Mouse (Mus musculus) v-Abl transformed pro-B cells (cell line): Measurements from ENCODE around the gene Ddx39.

ENCODE experiments used
- in situ Hi-C, 2 experiments: fragments of 400-800 bp; cut with MboI; formaldehyde crosslinking; loops; one replicate each; pipeline ENCODE4 v1.15.1; 2025; ENCODE audit not compliant: unreplicated experiment in 2 of 2

The Ddx39 gene

DNA sequence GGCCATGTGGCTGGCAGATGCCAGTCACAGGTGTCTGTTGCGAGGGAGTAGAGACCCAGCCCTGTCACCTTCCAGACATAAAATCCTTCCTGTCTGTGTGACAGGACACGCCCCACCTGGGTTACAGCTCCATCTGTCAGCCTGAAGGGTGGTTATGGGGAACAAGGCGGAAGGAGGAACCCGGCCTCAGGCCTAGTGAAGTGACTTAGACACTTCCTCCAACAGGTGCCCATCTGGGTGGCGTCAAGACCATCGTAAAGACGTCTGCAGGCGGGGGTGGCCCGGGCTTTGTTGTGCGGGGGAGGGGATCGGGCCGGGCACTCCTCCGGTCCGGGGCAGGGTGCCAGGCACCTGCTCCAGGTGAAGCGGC is 16.7 kb upstream of the Ddx39 start:
- in situ Hi-C loops = no loop called here

DNA sequence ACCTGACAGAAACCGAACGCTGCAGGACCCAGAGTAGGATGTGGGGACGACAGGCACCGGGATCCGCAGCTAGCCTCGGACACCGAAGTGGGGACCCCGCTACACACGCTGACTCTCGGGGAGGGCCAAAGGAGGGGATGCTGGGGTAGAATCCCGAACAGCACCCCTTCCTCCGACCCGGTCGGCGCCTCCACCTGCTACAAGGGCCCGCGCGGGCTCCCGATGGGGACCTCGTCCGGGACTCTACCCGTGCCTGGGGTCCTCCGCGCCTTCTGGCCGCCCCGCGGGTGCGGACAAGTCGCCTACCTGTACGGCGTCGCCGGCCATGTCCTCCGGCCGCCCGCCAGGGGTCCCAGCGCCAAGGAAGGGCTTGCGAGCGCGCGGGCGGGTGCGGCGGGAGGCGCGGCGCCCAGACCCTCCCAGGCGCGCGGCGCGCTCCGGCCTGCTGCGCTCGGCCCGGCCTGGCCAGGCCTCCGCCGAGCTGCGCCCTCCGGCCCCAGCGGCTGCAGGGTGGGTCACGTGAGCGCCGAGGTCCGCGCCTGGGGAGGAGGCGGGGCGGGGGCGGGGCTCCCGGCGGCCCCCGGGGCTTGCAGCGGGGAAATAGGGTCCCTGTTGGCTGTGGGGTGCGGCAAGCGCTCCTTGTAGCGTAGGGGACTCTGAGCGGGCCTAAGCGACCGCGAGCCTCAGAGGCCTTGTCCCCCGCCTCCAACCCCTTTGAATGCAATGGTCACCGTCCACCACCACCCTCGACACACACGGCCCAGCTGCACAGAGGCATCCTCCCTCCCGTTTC is 16.1 kb upstream of the Ddx39 start, which contains the start of gene Pkn1:
Gene Pkn1, minus strand, starts transcription at position 519 of the 793 bp plus-strand sequence.
- in situ Hi-C loops = no loop called here

DNA sequence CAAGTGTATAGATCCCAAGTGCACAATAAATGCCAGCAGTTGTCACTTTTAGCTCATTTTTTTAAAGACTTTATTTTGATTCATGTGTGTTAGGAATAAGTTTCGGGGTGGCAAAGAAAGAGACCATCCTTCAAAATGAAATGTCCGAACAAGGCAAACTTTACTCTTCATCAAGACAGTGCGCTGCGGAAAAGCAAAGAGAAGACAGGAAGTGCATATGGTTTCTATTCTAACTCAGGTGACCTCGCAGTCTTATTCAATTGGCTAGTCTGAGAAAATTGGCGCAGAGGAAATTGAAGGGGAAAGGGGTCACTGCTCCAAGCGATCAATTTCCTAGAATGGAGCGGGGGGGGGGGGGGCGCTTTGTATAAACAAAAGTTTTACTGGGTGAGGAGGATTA is 15.4 kb upstream of the Ddx39 start:
- in situ Hi-C loops = no loop called here

DNA sequence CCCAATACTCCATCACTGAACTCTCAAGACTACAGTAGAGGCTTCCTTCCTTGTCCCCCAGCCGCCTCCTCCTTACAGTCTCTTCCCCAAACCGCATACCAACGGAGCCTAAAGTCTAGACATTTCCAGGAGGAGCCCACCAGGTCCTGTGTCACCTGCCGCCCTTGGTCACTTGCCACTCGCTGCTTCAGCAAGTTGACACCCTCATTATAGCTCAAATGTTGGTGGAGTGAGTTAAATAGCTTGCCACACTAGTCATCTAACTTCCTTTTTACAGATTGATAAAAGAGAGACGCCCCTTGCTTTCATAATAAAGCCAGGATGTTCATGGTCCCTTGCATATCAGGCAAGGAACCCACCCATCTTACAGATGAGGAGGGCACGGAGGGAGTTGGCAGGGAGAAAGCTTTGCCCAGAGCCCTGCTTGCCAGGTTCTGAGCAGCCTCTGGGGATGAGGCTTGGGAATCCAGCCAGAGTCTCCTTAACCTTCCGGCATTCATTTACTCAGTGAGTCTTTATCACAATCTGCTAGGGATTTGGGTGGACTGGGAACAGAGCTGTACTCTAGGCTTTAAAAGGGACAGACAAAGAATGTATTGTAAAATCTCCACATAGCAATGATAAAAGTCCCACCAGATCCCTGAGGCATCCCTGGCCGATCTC is 14.4 kb upstream of the Ddx39 start:
- in situ Hi-C loops = no loop called here

DNA sequence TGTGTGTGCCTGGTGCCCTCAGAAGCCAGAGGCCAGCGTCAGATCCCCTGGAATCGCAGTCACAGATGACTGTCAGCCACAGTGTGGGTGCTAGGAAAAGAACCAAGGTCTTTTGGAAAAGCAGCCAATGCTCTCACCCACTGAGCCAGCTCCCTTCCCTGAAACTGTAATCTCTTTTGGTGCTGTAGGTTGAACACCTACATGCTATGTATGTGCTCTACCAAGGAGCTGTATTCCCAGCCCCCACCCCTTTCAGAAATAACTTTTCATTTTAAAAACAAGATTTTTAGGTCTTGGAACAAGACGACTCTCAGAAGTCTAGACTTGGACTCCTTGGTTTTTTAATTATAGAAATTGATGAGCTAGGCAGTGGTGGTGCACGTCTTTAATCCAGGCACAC is 11.6 kb upstream of the Ddx39 start:
- in situ Hi-C loops = no loop called here

DNA sequence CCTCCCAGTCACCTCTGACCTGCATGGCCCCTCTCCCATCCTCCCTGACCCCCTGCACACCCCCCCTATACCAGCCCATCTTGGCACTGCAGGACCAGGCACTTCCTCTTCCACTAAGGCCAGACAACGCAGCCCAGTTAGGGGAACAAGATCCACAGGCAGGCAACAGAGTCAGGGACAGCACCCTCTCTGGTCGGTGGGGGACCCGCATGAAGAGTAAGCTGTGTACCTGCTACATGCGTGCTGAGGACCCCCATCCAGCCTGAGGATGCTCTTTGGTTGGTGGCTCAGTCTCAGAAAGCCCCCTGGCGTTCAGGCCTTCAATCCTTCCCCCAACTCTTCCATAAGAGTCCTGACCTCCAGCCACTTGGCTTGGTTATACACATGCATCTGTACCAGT is 8.6 kb upstream of the Ddx39 start:
- in situ Hi-C loops = no loop called here

DNA sequence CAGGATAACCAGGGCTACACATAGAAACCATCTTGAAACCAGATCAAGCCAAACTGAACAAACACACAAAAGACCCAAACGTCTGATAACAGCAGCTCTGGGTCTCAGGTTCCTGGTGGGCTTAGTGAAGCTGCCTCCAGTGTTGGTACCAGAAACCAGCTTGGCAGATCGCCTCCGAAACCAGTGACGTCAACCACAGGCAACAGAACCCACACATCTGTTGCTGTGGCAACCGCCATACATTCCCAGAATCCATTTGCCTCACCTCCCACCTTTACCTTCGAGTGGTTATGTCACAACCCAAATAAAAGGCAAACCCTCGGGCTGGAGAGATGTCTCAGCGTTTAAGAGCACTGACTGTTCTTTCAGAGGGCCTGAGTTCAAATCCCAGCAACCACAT is 7.4 kb upstream of the Ddx39 start:
- in situ Hi-C loops = no loop called here

DNA sequence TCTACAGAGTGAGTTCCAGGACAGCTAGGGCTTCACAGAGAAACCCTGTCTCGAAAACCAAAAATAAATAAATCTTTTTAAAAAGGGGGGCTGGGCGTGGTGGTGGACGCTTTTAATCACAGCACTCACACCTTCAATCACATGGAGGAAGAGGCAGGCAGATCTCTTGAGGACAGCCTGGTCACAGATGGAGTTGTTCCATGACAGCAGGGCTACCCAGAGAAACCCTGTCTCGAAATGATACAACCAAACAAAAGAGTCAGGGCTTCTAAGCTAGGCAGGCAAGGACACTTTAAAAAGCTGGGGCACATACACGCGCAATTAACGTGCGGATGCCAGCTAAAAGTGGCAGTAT is 324 bp upstream of the Ddx39 start:
- in situ Hi-C loops = loop anchor here in 1 of 2 experiments (5.0 kb wide), 1 partner anchor 47 kb away; the partner anchor contains the start of gene Ptger1

DNA sequence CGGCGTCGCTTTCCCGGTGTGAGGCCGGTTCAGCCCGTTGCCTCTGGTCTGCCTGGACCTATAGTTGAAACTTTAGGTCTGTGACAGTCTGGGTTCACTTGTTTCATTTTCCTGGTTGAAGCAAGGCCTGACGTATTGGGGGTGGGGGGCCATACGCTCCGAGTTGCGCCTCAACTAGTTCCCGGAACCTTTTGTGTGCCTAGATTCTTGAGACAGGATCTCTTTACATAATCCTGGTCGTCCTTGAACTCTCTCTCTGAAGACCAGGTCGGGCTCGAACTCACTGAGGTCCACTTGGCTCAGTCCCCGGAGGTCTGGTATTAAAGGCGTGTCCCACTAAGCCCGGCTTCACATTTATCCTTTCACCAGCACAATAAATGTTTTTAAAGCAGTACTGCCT is 794 bp downstream of the Ddx39 start:
- in situ Hi-C loops = loop anchor here in 1 of 2 experiments (5.0 kb wide), 1 partner anchor 48 kb away; the partner anchor contains the start of gene Ptger1

DNA sequence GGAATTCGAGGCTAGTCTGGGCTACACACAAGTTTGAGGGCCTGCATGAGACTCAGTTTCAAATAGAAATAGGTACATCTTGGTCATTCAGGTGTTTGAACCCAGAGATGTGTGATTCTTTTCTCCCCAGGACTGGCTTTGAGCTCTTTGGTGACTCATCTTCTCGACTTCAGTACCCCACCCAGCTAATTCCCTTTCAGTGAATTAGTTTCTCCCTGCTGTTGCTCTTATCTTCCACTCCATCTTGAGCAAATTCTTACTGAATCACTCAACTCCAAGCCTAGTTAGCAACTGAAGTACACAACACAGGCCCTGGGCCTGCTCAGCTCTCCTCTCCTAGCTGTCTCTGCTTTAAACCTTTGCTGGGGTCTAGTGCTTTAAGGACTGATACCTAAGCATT is 1.6 kb downstream of the Ddx39 start:
- in situ Hi-C loops = loop anchor here in 1 of 2 experiments (5.0 kb wide), 1 partner anchor 49 kb away; the partner anchor contains the start of gene Ptger1

DNA sequence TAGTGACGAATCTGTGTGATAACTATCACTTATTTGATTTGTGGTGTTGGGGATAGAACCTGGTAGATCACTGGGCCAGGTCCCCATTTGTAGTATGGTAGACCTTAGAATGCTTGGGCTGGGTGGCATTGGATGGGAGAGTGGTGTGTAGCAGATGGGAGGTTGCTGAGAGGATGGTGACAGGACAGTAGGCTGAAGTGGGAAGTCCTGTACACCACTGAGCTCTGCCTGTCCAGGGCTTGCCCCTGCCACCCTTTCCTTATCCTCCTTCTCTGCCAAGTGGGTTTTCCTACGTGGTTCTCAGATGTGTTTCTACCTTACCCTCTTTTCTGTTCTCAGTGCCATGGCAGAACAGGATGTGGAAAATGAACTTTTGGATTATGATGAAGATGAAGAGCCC is 4.1 kb downstream of the Ddx39 start:
- in situ Hi-C loops = loop anchor here in 1 of 2 experiments (5.0 kb wide), 1 partner anchor 52 kb away; the partner anchor contains the start of gene Ptger1

DNA sequence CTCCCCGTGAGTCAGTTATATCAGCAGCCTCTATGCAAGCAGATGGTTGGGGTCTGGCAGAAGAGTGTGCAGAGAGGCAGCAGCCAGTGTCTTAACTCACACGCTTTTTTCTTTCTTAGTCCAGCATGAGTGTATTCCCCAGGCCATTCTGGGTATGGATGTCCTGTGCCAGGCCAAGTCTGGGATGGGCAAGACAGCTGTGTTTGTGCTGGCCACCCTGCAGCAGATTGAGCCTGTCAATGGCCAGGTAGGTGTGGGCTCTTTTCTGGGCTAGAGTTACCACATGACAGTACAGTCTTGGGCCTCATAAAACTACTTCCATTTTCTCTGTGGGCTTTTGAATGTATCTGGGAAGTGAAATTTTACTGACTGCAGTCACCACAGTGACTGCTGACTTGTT is 4.7 kb downstream of the Ddx39 start:
- in situ Hi-C loops = loop anchor here (5.0 kb wide), 1 partner anchor 52 kb away; the partner anchor contains the start of gene Ptger1 (in 2 of the 2)

DNA sequence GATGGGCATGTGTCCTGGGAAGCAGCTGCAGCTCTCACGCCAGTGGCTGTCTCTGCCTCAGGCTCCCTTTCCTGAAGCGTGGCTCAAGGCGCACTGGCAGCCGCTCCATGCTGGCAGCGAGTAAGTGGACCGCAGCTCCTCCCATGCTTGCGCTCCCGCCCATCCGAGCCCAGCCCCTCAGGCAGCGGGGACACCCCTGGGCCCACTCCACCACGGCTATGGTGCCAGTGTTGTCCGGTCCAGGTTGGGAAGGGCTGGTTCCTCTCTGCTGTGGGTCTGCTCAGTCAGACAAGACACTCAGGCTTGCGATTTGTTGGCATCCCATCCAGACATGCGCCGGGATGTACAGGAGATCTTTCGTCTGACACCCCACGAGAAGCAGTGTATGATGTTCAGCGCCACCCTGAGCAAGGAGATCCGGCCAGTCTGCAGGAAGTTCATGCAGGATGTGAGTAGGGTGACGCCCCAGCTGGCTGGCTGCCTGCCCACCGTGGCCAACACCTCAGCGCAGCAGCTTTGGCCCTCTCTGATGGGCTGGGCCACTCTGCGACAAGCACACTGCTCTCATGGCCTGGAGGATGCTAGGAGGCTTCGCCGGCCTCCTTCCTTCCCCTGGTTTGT is 6.5 kb downstream of the Ddx39 start:
- in situ Hi-C loops = loop anchor here in 1 of 2 experiments (5.0 kb wide), 1 partner anchor 54 kb away; the partner anchor contains the start of gene Ptger1

DNA sequence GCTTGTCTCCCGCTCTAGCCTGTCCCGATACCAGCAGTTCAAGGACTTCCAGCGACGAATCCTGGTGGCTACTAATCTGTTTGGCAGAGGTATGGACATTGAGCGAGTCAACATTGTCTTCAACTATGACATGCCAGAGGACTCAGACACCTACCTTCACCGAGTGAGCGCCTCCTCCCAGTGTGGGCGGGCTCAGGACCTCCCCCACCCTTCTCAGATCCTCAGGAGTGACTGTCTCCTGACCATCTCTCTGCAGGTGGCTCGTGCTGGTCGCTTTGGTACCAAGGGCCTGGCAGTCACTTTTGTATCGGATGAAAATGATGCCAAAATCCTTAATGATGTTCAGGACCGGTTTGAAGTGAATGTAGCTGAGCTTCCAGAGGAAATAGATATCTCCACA is 7.7 kb downstream of the Ddx39 start:
- in situ Hi-C loops = loop anchor here in 1 of 2 experiments (5.0 kb wide), 1 partner anchor 55 kb away; the partner anchor contains the start of gene Ptger1

DNA sequence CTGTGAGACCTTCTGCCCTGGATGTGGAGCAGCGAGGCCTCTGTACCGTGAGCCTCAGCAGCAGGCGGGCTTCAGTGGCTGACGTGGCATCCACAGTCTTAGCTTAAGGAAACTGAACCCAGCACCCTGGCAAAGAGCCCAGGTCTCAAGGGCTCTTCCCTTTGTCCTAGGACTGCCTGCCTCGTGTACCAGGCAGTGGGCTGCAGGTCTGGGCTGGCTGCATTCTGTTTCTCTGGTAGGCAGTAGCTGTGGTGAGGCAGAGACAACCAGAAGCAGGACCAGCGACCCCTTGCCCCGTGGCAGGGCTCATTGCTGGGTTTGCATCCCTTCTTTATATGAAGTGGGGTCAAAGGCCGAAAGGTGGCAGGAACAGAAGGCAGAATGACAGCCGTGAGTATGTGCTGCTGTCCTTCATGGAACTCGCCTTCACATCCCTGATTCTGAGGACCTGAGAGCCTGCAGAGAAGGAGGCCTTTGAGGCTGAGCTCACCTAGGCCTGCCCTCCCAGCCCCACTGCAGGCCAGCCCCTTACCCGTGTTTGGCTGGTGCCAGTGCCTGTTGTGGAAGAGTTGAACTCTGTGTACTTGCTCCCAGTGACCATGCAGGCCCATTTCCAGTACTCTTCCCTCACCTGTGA is 8.6 kb downstream of the Ddx39 start:
- in situ Hi-C loops = loop anchor here in 1 of 2 experiments (5.0 kb wide), 1 partner anchor 56 kb away; the partner anchor contains the start of gene Ptger1

DNA sequence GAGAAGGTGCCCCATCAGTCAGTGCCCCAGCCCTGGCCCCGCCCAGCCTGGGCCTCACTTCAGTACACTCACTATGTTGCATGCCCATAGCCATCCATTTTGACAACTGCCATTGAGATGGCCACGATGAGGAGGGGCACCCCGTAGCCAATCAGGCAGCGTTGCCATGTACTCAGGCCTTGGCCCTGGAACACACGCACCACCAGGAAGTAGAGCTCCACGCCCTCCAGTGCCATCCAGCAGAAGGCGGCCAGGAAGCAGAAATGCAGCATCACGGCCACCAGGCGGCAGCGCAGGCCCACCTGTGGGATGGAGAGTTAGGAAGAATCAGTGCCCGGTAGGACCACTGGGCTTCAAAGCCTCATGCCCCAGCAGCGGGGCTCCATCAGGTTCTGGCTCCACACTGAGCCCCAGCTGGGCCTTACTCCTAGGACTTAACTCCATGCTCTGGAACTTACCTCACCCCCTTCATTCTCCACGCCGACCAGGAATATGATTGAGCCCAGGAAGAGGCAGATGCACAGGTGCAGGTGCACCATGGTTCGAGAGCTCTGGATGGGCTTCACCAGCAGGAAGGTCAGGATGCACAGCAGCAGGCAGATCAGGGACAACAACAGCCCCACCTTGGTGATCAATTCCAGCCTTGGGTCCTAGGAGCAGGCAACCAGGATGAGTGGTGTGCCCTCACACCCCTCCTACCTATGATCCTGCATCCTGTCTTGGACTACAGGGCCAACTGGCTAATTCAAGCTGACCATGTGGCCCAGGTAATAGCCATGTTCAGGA is 9.9 kb downstream of the Ddx39 start:
- in situ Hi-C loops = loop anchor here (5.0 to 25.0 kb wide), 3 partner anchors 57 to 1112 kb away; partner anchors contain the start of genes Calr (in 1 of the 2), Gadd45gip1 (in 1 of the 2), Ptger1 (in 1 of the 2) and Rad23a (in 1 of the 2)

DNA sequence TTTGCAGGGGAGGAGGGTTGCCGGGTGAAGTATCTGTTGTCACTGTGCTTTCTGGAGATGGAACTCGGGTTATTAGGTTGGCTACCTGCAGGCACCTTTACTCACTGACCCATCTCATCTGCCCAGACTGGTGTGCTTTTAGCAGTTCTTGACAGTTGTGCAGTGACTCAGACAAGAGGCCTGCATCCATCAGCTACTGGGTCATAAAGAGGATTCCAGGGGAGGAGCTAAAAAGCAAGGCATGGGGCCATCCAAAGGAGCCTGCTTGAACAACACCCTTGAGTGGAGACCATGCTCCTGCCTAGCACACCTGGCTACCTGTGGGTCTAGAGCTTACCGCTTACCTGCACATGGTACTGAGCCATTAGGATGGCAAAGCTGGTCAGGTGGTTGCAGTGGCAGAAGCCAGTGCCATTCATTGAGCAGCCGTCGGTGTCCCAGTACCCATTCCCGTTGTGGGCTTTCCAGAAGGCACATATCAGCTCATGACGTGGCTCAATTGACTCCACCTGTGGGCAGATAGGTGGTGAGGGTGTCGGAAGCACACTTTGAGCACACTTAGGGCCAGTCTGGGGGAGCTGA is 10.6 kb downstream of the Ddx39 start:
- in situ Hi-C loops = loop anchor here (5.0 to 25.0 kb wide), 2 partner anchors 57 to 1112 kb away; partner anchors contain the start of genes Calr (in 1 of the 2), Gadd45gip1 (in 1 of the 2) and Rad23a (in 1 of the 2)

DNA sequence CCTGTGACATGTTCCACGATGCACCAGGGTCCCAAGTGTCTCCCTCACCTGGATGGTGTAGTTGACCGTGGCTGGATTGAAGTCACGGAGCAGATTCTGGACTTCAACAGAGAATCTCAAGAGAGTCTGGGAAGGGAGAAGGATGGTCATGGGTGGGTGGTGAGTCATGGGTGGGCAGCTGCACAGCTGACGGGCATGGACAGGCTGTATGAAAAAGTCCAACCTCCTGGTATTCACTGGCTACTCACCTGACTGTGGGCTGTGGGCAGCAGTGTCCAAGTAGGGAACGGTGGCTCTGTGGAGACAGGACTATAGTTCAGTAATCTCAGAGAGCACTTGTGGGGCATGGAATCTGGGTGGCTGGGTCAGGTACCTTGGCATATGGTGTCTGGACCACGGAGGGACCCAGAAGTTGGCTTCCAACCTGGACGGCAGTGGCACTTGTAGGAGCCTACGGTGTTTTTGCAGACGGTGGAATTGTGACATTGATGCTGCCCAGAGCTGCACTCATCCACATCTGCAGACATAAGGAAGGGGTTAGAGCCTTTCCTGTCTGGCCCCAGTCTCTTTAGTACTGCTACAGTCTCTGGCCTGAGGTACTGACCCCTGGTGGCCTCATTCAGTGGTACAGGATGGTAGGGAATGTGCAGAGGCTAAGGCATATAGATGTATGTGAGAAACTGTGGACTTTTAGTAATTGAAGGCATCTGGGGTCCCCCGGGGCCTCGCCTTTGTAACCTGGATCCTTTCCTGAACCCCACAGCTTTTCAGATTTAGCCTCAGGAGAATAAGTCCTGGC is 14.2 kb downstream of the Ddx39 start:
- in situ Hi-C loops = loop anchor here (5.0 to 25.0 kb wide), 2 partner anchors 53 to 1108 kb away; partner anchors contain the start of genes Calr (in 1 of the 2), Gadd45gip1 (in 1 of the 2) and Rad23a (in 1 of the 2)
